Mouse (Mus musculus) lung, postnatal 0 days (tissue): ENCODE data around the gene 4930558K02Rik. TPM values are rescaled to one million over a fixed set of nuclear protein-coding genes. Genes with fewer than 3 reads are reported as not detected.
A peak's percentile ranks its signal among the peaks of the same experiment; 100 is the strongest.

ENCODE experiments used
- ATAC-seq: fragments of 200-750 bp; cut with Nextera tagmentation; 2 replicates; pipeline ENCODE4 v1.8.0; 2017; ENCODE audit warnings: moderate library complexity
- DNase-seq: peaks from one replicate; pipeline ENCODE4 v3.0.0-alpha.2; 2016; ENCODE audit warnings: low spot score
- H3K27ac ChIP-seq: fragments of 300-500 bp; sonication (generic); 2 replicates; pipeline ENCODE4 v1.5.1; 2014; ENCODE audit warnings: antibody characterized with exemption, mild to moderate bottlenecking, low read length, mixed read lengths
- H3K27me3 ChIP-seq: fragments of 300-500 bp; sonication (generic); replicated peaks from 2 replicates; pipeline ENCODE4 v1.6.1; 2014; ENCODE audit warnings: low read length, mixed read lengths; ENCODE audit not compliant: insufficient read depth
- H3K36me3 ChIP-seq: fragments of 300-500 bp; sonication (generic); 2 replicates; pipeline ENCODE4 v1.6.1; 2014; ENCODE audit warnings: low read length, mixed read lengths; ENCODE audit not compliant: insufficient read depth
- H3K4me1 ChIP-seq: fragments of 300-500 bp; sonication (generic); 2 replicates; pipeline ENCODE4 v1.6.1; 2014; ENCODE audit warnings: antibody characterized with exemption, low read depth, low read length, mixed read lengths; ENCODE audit not compliant: insufficient read depth
- H3K4me2 ChIP-seq: fragments of 300-500 bp; sonication (generic); replicated peaks from 2 replicates; pipeline ENCODE4 v1.6.1; 2014; ENCODE audit warnings: low read depth, mild to moderate bottlenecking, low read length, moderate library complexity, mixed read lengths
- H3K4me3 ChIP-seq: fragments of 300-500 bp; sonication (generic); 2 replicates; pipeline ENCODE4 v1.5.1; 2014; ENCODE audit warnings: low read depth, low read length
- H3K9ac ChIP-seq: fragments of 300-500 bp; sonication (generic); replicated peaks from 2 replicates; pipeline ENCODE4 v1.6.1; 2014; ENCODE audit warnings: low read depth, mild to moderate bottlenecking
- H3K9me3 ChIP-seq: fragments of 300-500 bp; sonication (generic); 2 replicates; pipeline ENCODE4 v1.6.1; 2016; ENCODE audit warnings: low read length, mixed read lengths
- CTCF ChIP-seq: IDR thresholded peaks from 2 replicates; pipeline ENCODE4 v1.5.1; 2016; ENCODE audit warnings: antibody characterized with exemption, mild to moderate bottlenecking
- EP300 ChIP-seq: IDR thresholded peaks from 2 replicates; pipeline ENCODE4 v1.6.1; 2016; ENCODE audit warnings: antibody characterized with exemption, mild to moderate bottlenecking, control low read depth
- WGBS: fragments of 180-500 bp; shearing (Covaris S2); extraction: QIAGEN DNeasy Blood & Tissue Kit; methylation state at CpG from one replicate; pipeline ENCODE4 v1.1.7; 2014; 5-methylcytosine and 5-hydroxymethylcytosine counted together
- polyA plus RNA-seq: library from polyadenylated mRNA; unstranded; fragments of >200 nt; fragmentation: Nextera tagmentation; extraction: Ambion mirVana; gene quantifications from 2 replicates; pipeline ENCODE4 v1.2.1, GENCODE M21; 2015

Gene 4930558K02Rik
- polyA plus RNA-seq, 1 experiment from 2014 or later = not detected

DNA sequence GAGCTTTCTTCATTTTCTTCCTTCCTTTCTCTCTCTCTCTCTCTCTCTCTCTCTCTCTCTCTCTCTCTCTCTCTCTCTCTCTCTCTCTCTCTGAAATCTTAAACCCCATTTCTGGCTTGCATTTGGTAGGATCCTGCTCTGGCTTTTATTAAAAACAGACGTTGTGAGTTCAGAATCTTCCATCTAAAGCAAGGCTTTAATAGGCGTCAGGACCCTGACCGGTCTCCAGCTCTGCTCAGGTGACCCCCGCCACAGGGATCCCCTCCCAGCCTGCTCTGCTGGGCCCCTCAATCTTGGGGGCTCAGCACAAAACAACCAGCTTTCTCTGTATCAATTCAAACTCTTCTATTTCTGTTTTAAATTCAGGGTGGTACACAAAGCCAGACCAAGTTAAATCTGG, 28.8 kb upstream of the 4930558K02Rik start:
- no peak overlapping the region for H3K4me2 ChIP-seq
- TF ChIP-seq EP300 (no peak), CTCF (no peak)
- WGBS = 74% methylated on average over 4 of the region's 4 CpGs

DNA sequence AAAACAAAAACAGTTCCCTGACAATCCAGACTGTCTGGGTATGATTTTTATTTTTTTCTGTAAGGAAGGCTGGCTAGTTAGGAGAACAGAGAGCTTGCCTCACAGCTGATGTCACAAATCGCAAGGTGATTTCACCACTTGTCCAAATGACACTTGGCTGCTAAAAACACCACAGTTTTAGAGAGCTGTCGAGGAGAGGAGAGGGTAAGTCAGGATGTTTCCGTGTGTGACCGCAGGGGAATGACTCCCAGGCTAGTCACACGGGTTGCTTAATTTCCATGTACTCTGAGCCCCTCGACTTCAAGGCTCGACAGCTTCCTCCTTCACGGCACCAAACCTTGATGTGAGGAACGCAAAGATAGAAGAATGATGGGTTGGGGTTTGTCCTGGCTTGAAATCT, 26.7 kb upstream of the 4930558K02Rik start:
- Histone ChIP-seq H3K27me3 (no peaks in the 10 kb centered on the region), H3K4me1 (peaks cover 11% of the 10 kb centered on the region; the same call in 1 of the 2 replicates), H3K4me2 (no peak overlapping the region), H3K4me3 (no peak overlapping the region), H3K27ac (no peak overlapping the region), H3K9me3 (no peaks in the 10 kb centered on the region), H3K9ac (no peak overlapping the region), H3K36me3 (no peaks in the 10 kb centered on the region)
- ATAC-seq (peak; percentile 43), DNase-seq (peak; percentile 76)
- TF ChIP-seq CTCF = no peak
- TF ChIP-seq EP300 = no peak
- WGBS = 49% methylated on average over 9 of the region's 9 CpGs

More for the DNA sequence above, 28.8 kb upstream of the 4930558K02Rik start:
- Histone ChIP-seq H3K36me3 (no peaks in the 10 kb centered on the region), H3K9me3 (no peaks in the 10 kb centered on the region), H3K4me1 (peaks cover 11% of the 10 kb centered on the region; the same call in 1 of the 2 replicates), H3K27me3 (no peaks in the 10 kb centered on the region), H3K27ac (no peak overlapping the region), H3K9ac (no peak overlapping the region), H3K4me3 (no peak overlapping the region)
- DNase-seq (no peak), ATAC-seq (no peak)

DNA sequence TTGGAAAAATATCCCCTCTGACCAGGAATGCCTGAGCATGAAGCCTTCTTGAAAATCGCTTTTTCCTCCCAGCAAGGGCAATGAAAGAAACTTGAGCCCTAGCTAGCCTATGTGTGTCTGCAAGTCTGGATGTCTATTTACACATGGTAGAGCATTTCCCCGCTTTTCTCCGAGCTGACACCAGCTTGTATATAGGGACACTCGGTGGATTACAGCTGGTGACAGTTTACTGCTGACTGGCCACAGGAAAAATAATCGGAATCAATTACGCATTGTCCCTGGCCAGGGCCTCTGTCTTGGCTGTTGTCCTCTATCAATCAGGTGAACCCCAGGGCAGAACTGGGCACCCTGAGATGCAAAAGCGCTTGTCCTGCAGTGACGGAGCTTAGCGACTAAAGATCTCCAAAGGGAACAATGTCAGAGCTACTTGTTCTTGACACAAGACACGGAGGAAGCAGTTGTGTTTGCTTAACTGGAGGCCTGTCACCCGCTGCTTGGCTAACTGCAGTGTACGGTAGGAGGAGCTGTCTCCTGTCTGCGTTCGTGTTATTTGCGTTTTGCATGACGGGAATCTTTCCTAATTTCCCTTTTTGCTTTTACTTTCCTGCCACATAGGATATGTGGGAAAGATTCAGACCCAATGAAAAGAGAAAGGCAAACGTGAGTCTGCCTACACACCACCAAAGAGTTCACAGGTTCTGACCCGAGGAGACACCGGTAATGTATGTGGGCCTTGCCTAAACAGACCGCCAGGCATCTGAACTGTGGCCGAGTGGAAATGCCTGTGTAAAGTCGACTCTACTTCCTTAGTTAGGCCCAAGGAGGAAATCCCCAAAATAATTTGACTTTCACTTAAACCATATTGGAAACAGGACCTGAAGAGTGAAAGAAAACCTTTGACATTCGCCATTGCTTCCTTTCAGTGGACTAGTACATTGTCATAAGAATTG, 25.7 kb upstream of the 4930558K02Rik start:
- DNase-seq = peak; percentile 95
- peak; percentile 25; the same call in 1 of the 2 replicates for TF ChIP-seq EP300
- peak; percentile 90 for TF ChIP-seq CTCF
- no peaks in the 10 kb centered on the region for H3K36me3 ChIP-seq
- no peaks in the 10 kb centered on the region for H3K9me3 ChIP-seq
- H3K27ac ChIP-seq = peak overlapping the region; percentile 88
- H3K4me2 ChIP-seq = peak overlapping the region; percentile 40
- H3K27me3 ChIP-seq = no peaks in the 10 kb centered on the region
- peaks cover 13% of the 10 kb centered on the region; the same call in 1 of the 2 replicates for H3K4me1 ChIP-seq
- H3K9ac ChIP-seq = no peak overlapping the region; the same call in 1 of the 2 replicates
- peak; percentile 83 for ATAC-seq
- WGBS = 10% methylated on average over 23 of the region's 23 CpGs
- peak overlapping the region; percentile 19; the same call in 1 of the 2 replicates for H3K4me3 ChIP-seq

DNA sequence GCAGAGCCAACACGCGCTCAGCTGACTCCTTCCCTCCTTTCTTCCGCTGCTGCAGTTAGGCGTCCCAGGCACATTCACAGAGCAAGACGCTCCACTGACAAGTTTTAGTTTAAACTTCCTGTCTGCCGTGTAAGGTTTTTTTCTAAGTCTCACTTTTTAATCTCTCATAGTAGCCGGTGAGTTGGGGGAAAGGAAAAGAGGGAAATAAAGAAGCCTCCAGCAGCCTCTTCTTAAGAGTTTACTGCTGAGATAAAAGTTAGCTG, 25.0 kb upstream of the 4930558K02Rik start:
- Histone ChIP-seq H3K4me1 (peaks cover 14% of the 10 kb centered on the region; the same call in 1 of the 2 replicates), H3K27ac (peak overlapping the region; percentile 88), H3K4me2 (peak overlapping the region; percentile 40), H3K27me3 (no peaks in the 10 kb centered on the region), H3K9ac (no peak overlapping the region; the same call in 1 of the 2 replicates), H3K4me3 (no peak overlapping the region), H3K36me3 (no peaks in the 10 kb centered on the region), H3K9me3 (no peaks in the 10 kb centered on the region)
- WGBS = 6% methylated on average over 7 of the region's 7 CpGs
- ATAC-seq (0 out of 2 replicates have a peak, but pooled peaks have one; percentile 7), DNase-seq (peak; percentile 45)
- TF ChIP-seq CTCF (no peak), EP300 (no peak)

DNA sequence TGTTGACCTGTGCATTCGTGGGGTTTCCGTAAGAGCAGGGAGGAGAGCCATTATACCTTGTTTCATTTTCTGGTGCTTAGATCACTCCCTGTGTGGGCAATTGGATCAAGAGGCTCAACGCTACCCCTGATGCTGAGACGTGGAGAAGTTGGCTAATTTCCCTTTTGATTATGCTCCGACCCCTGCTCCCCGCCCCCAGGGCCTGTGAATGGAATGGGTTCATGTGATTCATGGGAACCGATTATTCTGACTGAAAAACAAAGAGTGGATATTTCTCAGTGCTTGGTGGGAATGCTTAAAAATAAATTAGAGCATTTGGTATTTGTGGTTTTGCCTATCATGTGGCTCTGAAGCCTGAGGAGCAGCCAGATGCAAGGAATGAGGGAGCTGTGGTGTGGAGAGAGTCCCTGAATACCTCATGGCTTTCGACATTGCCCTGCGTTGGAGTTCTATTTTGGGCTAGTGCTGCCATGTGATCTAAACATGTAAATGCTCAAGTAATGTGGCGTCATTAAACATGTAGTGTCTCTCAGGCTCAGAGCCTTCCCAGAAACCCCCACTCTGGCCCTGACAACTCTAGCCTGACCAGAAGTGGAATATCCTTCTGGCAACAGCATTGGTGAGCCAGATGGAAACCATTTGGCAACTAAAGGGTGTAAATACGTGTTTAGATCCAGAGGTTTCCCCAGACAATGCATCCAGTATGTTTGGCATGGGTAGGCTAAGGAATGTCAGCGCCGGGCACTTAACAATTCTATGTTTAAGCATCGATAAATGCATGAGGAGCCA, 24.5 kb upstream of the 4930558K02Rik start:
- Histone ChIP-seq H3K4me1 (peaks cover 14% of the 10 kb centered on the region; the same call in 1 of the 2 replicates), H3K36me3 (no peaks in the 10 kb centered on the region), H3K4me3 (no peak overlapping the region), H3K9ac (no peak overlapping the region), H3K27me3 (no peaks in the 10 kb centered on the region), H3K4me2 (peak overlapping the region; percentile 40), H3K27ac (peak overlapping the region; percentile 88), H3K9me3 (no peaks in the 10 kb centered on the region)
- peak; percentile 58; the same call in 1 of the 2 replicates for TF ChIP-seq EP300
- TF ChIP-seq CTCF = no peak
- WGBS = 52% methylated on average over 14 of the region's 14 CpGs
- peak; percentile 34 for ATAC-seq
- DNase-seq = peak; percentile 69

DNA sequence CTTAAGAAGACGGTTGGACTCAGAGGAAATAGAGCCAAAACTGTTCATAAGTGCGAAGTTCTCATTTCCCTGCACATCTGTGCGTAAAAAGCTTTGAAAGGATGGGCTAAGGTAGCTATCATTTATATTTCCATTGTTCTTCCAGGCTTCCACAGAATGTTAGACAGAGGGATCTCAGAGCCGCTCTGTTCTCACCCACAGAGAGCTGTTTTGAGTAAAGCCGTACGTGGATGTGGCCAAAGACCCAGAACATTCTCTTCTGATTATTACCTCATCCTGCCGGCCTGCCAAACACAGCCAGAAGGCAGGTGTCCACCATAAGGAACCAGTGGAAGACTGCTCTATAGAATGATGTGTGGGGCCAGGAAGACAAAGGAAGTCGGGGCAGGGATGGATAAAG, 21.9 kb upstream of the 4930558K02Rik start:
- Histone ChIP-seq H3K27ac (no peak overlapping the region), H3K36me3 (no peaks in the 10 kb centered on the region), H3K4me3 (no peak overlapping the region), H3K9me3 (no peaks in the 10 kb centered on the region), H3K4me1 (peaks cover 14% of the 10 kb centered on the region; the same call in 1 of the 2 replicates), H3K4me2 (no peak overlapping the region), H3K27me3 (no peaks in the 10 kb centered on the region), H3K9ac (no peak overlapping the region)
- WGBS = 57% methylated on average over 8 of the region's 8 CpGs
- ATAC-seq = no peak
- TF ChIP-seq EP300 = no peak
- no peak for DNase-seq
